Mouse (Mus musculus) layer of hippocampus, postnatal 14 days (tissue): ENCODE results near the gene Lrrc8b. TPM values are rescaled to one million over a fixed set of nuclear protein-coding genes. Genes with fewer than 3 reads are reported as not detected.

Experiments
- total RNA-seq, 2 experiments: library from RNA; stranded (reverse); gene quantifications; 2 replicates each; pipeline ENCODE4 v1.2.3; 2021

The Lrrc8b gene
- total RNA-seq, 2 experiments from 2014 or later, result 80.1 to 81.4 TPM

Other genes starting within 250 kb of the Lrrc8b start
- not detected for gene Gbp10, start 176.2 kb upstream of the Lrrc8b start, total RNA-seq
- not detected for gene Gm43302, start 122.1 kb upstream of the Lrrc8b start, total RNA-seq
- gene Gbp6, start 122.1 kb upstream of the Lrrc8b start, total RNA-seq, result 1 to 10 TPM in 1 of 2 experiments, under 1 TPM in 1; 0.43 to 1.1 TPM
- 10 to 100 TPM; 29.0 to 32.0 TPM for gene Lrrc8c, start 103.6 kb downstream of the Lrrc8b start, total RNA-seq